Mouse (Mus musculus): ENCODE data around the gene Rai14.

DNA sequence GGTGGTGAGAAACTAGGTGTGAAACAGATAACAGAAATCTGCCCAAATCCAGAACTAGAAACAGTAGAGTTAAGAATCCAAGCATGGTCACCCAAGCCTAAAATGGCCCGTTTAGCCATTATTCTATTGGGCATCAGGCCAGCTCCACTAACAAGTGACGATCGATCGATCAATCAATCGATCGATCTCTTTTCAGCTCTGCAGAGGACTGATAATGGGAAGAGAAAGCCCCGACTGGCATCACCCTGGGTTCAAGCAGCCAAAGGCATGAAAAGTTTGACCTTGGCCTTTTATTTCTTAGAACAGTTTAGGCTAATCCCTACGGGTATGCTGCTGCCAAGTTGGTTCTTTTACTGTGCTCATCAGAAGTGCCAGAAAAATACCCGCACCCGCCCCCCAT is 4.3 kb upstream of the Rai14 start:
- TF ChIP-seq TCF12 (IDR thresholded peaks at IDR 0.05; ENCODE audit: insufficient read depth, poor library complexity, severe bottlenecking) (no peak), MAX (IDR thresholded peaks at IDR 0.05; ENCODE audit: low read depth) (no peak), POLR2A (IDR thresholded peaks at IDR 0.05; ENCODE audit: insufficient read length, low read depth) (no peak), E2F4 (IDR thresholded peaks at IDR 0.05; ENCODE audit: insufficient read depth) (no peak), TCF3 (IDR thresholded peaks at IDR 0.05; ENCODE audit: insufficient read length, low read depth) (no peak), CEBPB (IDR thresholded peaks at IDR 0.05; ENCODE audit: insufficient read depth, poor library complexity, severe bottlenecking) (no peak), USF1 (IDR thresholded peaks at IDR 0.05; ENCODE audit: low read depth) (no peak), POLR2AphosphoS2 (IDR thresholded peaks at IDR 0.05; ENCODE audit: insufficient read length, low read depth) (no peak)
